Mouse (Mus musculus) kidney, adult 2 months (tissue): ENCODE measurements around the gene Sptb.

Source experiments
- CTCF ChIP-seq: fragments of 200-500 bp; conservative IDR thresholded peaks from 2 replicates; pipeline ENCODE4 v1.5.1; 2011; ENCODE audit warnings: low read depth, mild to moderate bottlenecking, control low read depth, low read length, moderate library complexity, mixed read lengths; ENCODE audit not compliant: insufficient read depth, insufficient read length
- POLR2A ChIP-seq: fragments of 200-500 bp; IDR thresholded peaks from one replicate; pipeline ENCODE4 v1.6.1; 2011; ENCODE audit warnings: low read depth, low read length, control low read depth

GRCm38 (mm10) chr12:76541475-76541874 lies 168.9 kb downstream of the Sptb start:
- no peak for TF ChIP-seq CTCF
- no peak for TF ChIP-seq POLR2A
